Mouse (Mus musculus) liver, postnatal 0 days (tissue): ENCODE measurements around the gene Tmem178. TPM values are rescaled to one million over a fixed set of nuclear protein-coding genes. Genes with fewer than 3 reads are reported as not detected.

ENCODE experiments used
- ATAC-seq: fragments of 200-750 bp; cut with Nextera tagmentation; 2 replicates; pipeline ENCODE4 v1.8.0; 2017; ENCODE audit warnings: mild to moderate bottlenecking, moderate library complexity
- DNase-seq: peaks from one replicate; pipeline ENCODE4 v3.0.0-alpha.2; 2016
- H3K27ac ChIP-seq: fragments of 300-500 bp; sonication (generic); 2 replicates; pipeline ENCODE4 v1.5.1; 2014; ENCODE audit warnings: antibody characterized with exemption, moderate library complexity, mild to moderate bottlenecking, low read depth
- H3K27me3 ChIP-seq: fragments of 300-500 bp; sonication (generic); 2 replicates; pipeline ENCODE4 v1.6.1; 2014; ENCODE audit warnings: low read length, control low read depth, mixed read lengths; ENCODE audit not compliant: insufficient read depth
- H3K36me3 ChIP-seq: fragments of 300-500 bp; sonication (generic); replicated peaks from 2 replicates; pipeline ENCODE4 v1.6.1; 2014; ENCODE audit warnings: mild to moderate bottlenecking, control low read depth, low read length, moderate library complexity, mixed read lengths; ENCODE audit not compliant: insufficient read depth
- H3K4me1 ChIP-seq: fragments of 300-500 bp; sonication (generic); 2 replicates; pipeline ENCODE4 v1.6.1; 2014; ENCODE audit warnings: antibody characterized with exemption, mild to moderate bottlenecking, control low read depth; ENCODE audit not compliant: insufficient read depth
- H3K4me2 ChIP-seq: fragments of 300-500 bp; sonication (generic); 2 replicates; pipeline ENCODE4 v1.6.1; 2014; ENCODE audit warnings: low read depth, mild to moderate bottlenecking, low read length, moderate library complexity, mixed read lengths
- H3K4me3 ChIP-seq: fragments of 300-500 bp; sonication (generic); 2 replicates; pipeline ENCODE4 v1.5.1; 2014; ENCODE audit warnings: low read depth, low read length
- H3K9ac ChIP-seq: fragments of 300-500 bp; sonication (generic); replicated peaks from 2 replicates; pipeline ENCODE4 v1.6.1; 2014; ENCODE audit warnings: mild to moderate bottlenecking, moderate library complexity
- H3K9me3 ChIP-seq: fragments of 300-500 bp; sonication (generic); 2 replicates; pipeline ENCODE4 v1.6.1; 2016; ENCODE audit warnings: mild to moderate bottlenecking, control low read depth, low read length, mixed read lengths
- CTCF ChIP-seq: sonication (generic); IDR thresholded peaks from 2 replicates; pipeline ENCODE4 v1.5.1; 2016; ENCODE audit warnings: antibody characterized with exemption, low read depth
- EP300 ChIP-seq: IDR thresholded peaks from 2 replicates; pipeline ENCODE4 v1.6.1; 2016; ENCODE audit warnings: antibody characterized with exemption, low read depth, mild to moderate bottlenecking
- WGBS: fragments of 180-500 bp; shearing (Covaris S2); extraction: QIAGEN DNeasy Blood & Tissue Kit; methylation state at CpG from one replicate; pipeline ENCODE4 v1.1.7; 2014; ENCODE audit not compliant: insufficient replicate concordance; 5-methylcytosine and 5-hydroxymethylcytosine counted together
- polyA plus RNA-seq: library from polyadenylated mRNA; unstranded; fragments of >200 nt; fragmentation: Nextera tagmentation; extraction: Ambion mirVana; gene quantifications from 2 replicates; pipeline ENCODE4 v1.2.1, GENCODE M21; 2015

The Tmem178 gene
- polyA plus RNA-seq, 1 experiment from 2014 or later, result 0.38 TPM

- ATAC-seq (no peak), DNase-seq (no peak)
- Histone ChIP-seq H3K4me1 (no peaks in the 10 kb centered on the region), H3K4me3 (no peak overlapping the region), H3K36me3 (no peaks in the 10 kb centered on the region), H3K9ac (no peak overlapping the region), H3K9me3 (no peaks in the 10 kb centered on the region), H3K27ac (no peak overlapping the region), H3K4me2 (no peak overlapping the region), H3K27me3 (no peaks in the 10 kb centered on the region)
- TF ChIP-seq CTCF, result no peak
- TF ChIP-seq EP300, result no peak
- 75% methylated on average over 18 of the region's 18 CpGs for WGBS
These were observed 66.6 kb downstream of the Tmem178 start for GRCm38 (mm10) chr17:81010844-81011685.

- no peak overlapping the region for H3K4me2 ChIP-seq
- ATAC-seq (peak; percentile 58), DNase-seq (peak; percentile 52)
- no peak overlapping the region for H3K27ac ChIP-seq
- 28% methylated on average over 4 of the region's 4 CpGs for WGBS
- H3K9me3 ChIP-seq, result no peaks in the 10 kb centered on the region
- no peak overlapping the region for H3K4me3 ChIP-seq
- H3K27me3 ChIP-seq, result no peaks in the 10 kb centered on the region
- TF ChIP-seq CTCF (peak; percentile 82), EP300 (no peak)
- no peak overlapping the region for H3K9ac ChIP-seq
- H3K36me3 ChIP-seq, result no peaks in the 10 kb centered on the region
- no peaks in the 10 kb centered on the region for H3K4me1 ChIP-seq
These were observed 71.5 kb downstream of the Tmem178 start for GRCm38 (mm10) chr17:81015814-81016447.

GRCm38 (mm10) chr17:81017132-81017531 lies 72.7 kb downstream of the Tmem178 start:
- TF ChIP-seq CTCF (peak; percentile 31), EP300 (no peak)
- no peaks in the 10 kb centered on the region for H3K4me1 ChIP-seq
- no peak overlapping the region for H3K27ac ChIP-seq
- H3K4me3 ChIP-seq, result no peak overlapping the region
- no peaks in the 10 kb centered on the region for H3K36me3 ChIP-seq
- no peak for DNase-seq
- no peaks in the 10 kb centered on the region for H3K27me3 ChIP-seq
- no peaks in the 10 kb centered on the region for H3K9me3 ChIP-seq
- no peak overlapping the region for H3K9ac ChIP-seq
- H3K4me2 ChIP-seq, result no peak overlapping the region
- 77% methylated on average over 1 of the region's 1 CpGs for WGBS
- ATAC-seq, result no peak

- H3K9me3 ChIP-seq, result no peaks in the 10 kb centered on the region
- peaks cover 7% of the 10 kb centered on the region; the same call in 1 of the 2 replicates for H3K4me1 ChIP-seq
- peaks cover 31% of the 10 kb centered on the region for H3K36me3 ChIP-seq
- H3K4me3 ChIP-seq, result no peak overlapping the region
- TF ChIP-seq CTCF, result no peak
- TF ChIP-seq EP300, result no peak
- 89% methylated on average over 6 of the region's 6 CpGs for WGBS
- no peak overlapping the region for H3K27ac ChIP-seq
- no peaks in the 10 kb centered on the region for H3K27me3 ChIP-seq
- no peak for DNase-seq
- H3K4me2 ChIP-seq, result no peak overlapping the region
- no peak overlapping the region for H3K9ac ChIP-seq
- ATAC-seq, result no peak
These were observed 82.9 kb downstream of the Tmem178 start for GRCm38 (mm10) chr17:81027331-81027730.

- DNase-seq, result no peak
These were observed 87.5 kb downstream of the Tmem178 start for GRCm38 (mm10) chr17:81031830-81032442.

GRCm38 (mm10) chr17:81032957-81033356 lies 88.5 kb downstream of the Tmem178 start:
- DNase-seq (no peak), ATAC-seq (no peak)
- H3K27me3 ChIP-seq, result no peaks in the 10 kb centered on the region
- H3K9me3 ChIP-seq, result no peaks in the 10 kb centered on the region
- no peak for TF ChIP-seq CTCF
- no peak for TF ChIP-seq EP300
- H3K27ac ChIP-seq, result no peak overlapping the region
- H3K9ac ChIP-seq, result no peak overlapping the region
- peaks cover 7% of the 10 kb centered on the region; the same call in 1 of the 2 replicates for H3K4me1 ChIP-seq
- WGBS, result 65% methylated on average over 2 of the region's 2 CpGs
- peaks cover 25% of the 10 kb centered on the region for H3K36me3 ChIP-seq
- no peak overlapping the region for H3K4me2 ChIP-seq
- no peak overlapping the region for H3K4me3 ChIP-seq

More at GRCm38 (mm10) chr17:81031830-81032442, 87.5 kb downstream of the Tmem178 start:
- H3K36me3 ChIP-seq, result peaks cover 20% of the 10 kb centered on the region
- H3K27me3 ChIP-seq, result no peaks in the 10 kb centered on the region
- peaks cover 7% of the 10 kb centered on the region; the same call in 1 of the 2 replicates for H3K4me1 ChIP-seq
- peak; percentile 90 for TF ChIP-seq EP300
- TF ChIP-seq CTCF, result no peak
- H3K4me2 ChIP-seq, result no peak overlapping the region
- ATAC-seq, result peak; percentile 77
- H3K27ac ChIP-seq, result no peak overlapping the region
- H3K9ac ChIP-seq, result no peak overlapping the region
- H3K9me3 ChIP-seq, result no peaks in the 10 kb centered on the region
- 61% methylated on average over 3 of the region's 3 CpGs for WGBS
- no peak overlapping the region for H3K4me3 ChIP-seq
